Mouse (Mus musculus) intestine, postnatal 0 days (tissue): ENCODE results near the gene Smc3. TPM values are rescaled to one million over a fixed set of nuclear protein-coding genes. Genes with fewer than 3 reads are reported as not detected.
"Not testable (repeated sequence)": the region's sequence is repeated elsewhere in the genome, so short reads cannot be mapped to it uniquely, and the experiment has no call there.

ENCODE experiments used
- ATAC-seq: fragments of 200-750 bp; cut with Nextera tagmentation; 2 replicates; pipeline ENCODE4 v1.8.0; 2017; ENCODE audit warnings: mild to moderate bottlenecking, moderate TSS enrichment, moderate library complexity
- H3K27ac ChIP-seq: fragments of 300-500 bp; sonication (generic); 2 replicates; pipeline ENCODE4 v1.5.1; 2014; ENCODE audit warnings: mild to moderate bottlenecking, low read depth, low read length, moderate library complexity
- H3K27me3 ChIP-seq: fragments of 300-500 bp; sonication (generic); replicated peaks from 2 replicates; pipeline ENCODE4 v1.6.1; 2014; ENCODE audit warnings: low read length, mixed read lengths; ENCODE audit not compliant: control insufficient read depth, insufficient read depth
- H3K36me3 ChIP-seq: fragments of 300-500 bp; sonication (generic); 2 replicates; pipeline ENCODE4 v1.6.1; 2014; ENCODE audit warnings: mild to moderate bottlenecking, moderate library complexity; ENCODE audit not compliant: control insufficient read depth, insufficient read depth
- H3K4me1 ChIP-seq: fragments of 300-500 bp; sonication (generic); replicated peaks from 2 replicates; pipeline ENCODE4 v1.6.1; 2014; ENCODE audit warnings: antibody characterized with exemption, low read length, mixed read lengths; ENCODE audit not compliant: control insufficient read depth, insufficient read depth
- H3K4me2 ChIP-seq: fragments of 300-500 bp; sonication (generic); replicated peaks from 2 replicates; pipeline ENCODE4 v1.6.1; 2014; ENCODE audit warnings: low read depth, mild to moderate bottlenecking, moderate library complexity
- H3K4me3 ChIP-seq: fragments of 300-500 bp; sonication (generic); 2 replicates; pipeline ENCODE4 v1.5.1; 2014; ENCODE audit warnings: low read depth, low read length
- H3K9ac ChIP-seq: fragments of 300-500 bp; sonication (generic); 2 replicates; pipeline ENCODE4 v1.6.1; 2014; ENCODE audit warnings: mild to moderate bottlenecking, low read depth, low read length
- H3K9me3 ChIP-seq: fragments of 300-500 bp; sonication (generic); 2 replicates; pipeline ENCODE4 v1.6.1; 2016; ENCODE audit warnings: mixed run types; ENCODE audit not compliant: control insufficient read depth
- CTCF ChIP-seq: sonication (generic); IDR thresholded peaks from 2 replicates; pipeline ENCODE4 v1.5.1; 2016; ENCODE audit warnings: low read depth, mild to moderate bottlenecking, control low read depth, antibody characterized with exemption, moderate library complexity
- WGBS: fragments of 180-500 bp; shearing (Covaris S2); extraction: QIAGEN DNeasy Blood & Tissue Kit; methylation state at CpG from one replicate; pipeline ENCODE4 v1.1.7; 2014; 5-methylcytosine and 5-hydroxymethylcytosine counted together
- polyA plus RNA-seq: library from polyadenylated mRNA; unstranded; fragments of >200 nt; fragmentation: Nextera tagmentation; extraction: Ambion mirVana; gene quantifications from 2 replicates; pipeline ENCODE4 v1.2.1, GENCODE M21; 2015

The Smc3 gene
- polyA plus RNA-seq, 1 experiment from 2014 or later, result 24.4 TPM

- Histone ChIP-seq H3K4me2 (no peak overlapping the region), H3K9ac (no peak overlapping the region), H3K9me3 (no peaks in the 10 kb centered on the region), H3K36me3 (peaks cover 19% of the 10 kb centered on the region), H3K27ac (no peak overlapping the region), H3K27me3 (no peaks in the 10 kb centered on the region), H3K4me1 (peaks cover 5% of the 10 kb centered on the region; the same call in 1 of the 2 replicates), H3K4me3 (no peak overlapping the region)
- 33% methylated on average over 5 of the region's 5 CpGs for WGBS
- no peak for ATAC-seq
- TF ChIP-seq CTCF, result no peak
Measured at GRCm38 (mm10) chr19:53649802-53650201, 49.6 kb downstream of the Smc3 start.

GRCm38 (mm10) chr19:53650921-53651320 is 50.7 kb downstream of the Smc3 start:
- H3K9ac ChIP-seq, result no peak overlapping the region
- ATAC-seq, result no peak
- H3K4me3 ChIP-seq, result no peak overlapping the region
- peaks cover 5% of the 10 kb centered on the region; the same call in 1 of the 2 replicates for H3K4me1 ChIP-seq
- 71% methylated on average over 7 of the region's 7 CpGs for WGBS
- no peak for TF ChIP-seq CTCF
- no peak overlapping the region for H3K27ac ChIP-seq
- peaks cover 9% of the 10 kb centered on the region for H3K36me3 ChIP-seq
- no peak overlapping the region for H3K4me2 ChIP-seq
- no peaks in the 10 kb centered on the region for H3K9me3 ChIP-seq
- H3K27me3 ChIP-seq, result no peaks in the 10 kb centered on the region

GRCm38 (mm10) chr19:53652267-53652666 is 52.1 kb downstream of the Smc3 start:
- 77% methylated on average over 9 of the region's 9 CpGs for WGBS
- H3K27ac ChIP-seq, result no peak overlapping the region
- ATAC-seq, result no peak
- H3K27me3 ChIP-seq, result no peaks in the 10 kb centered on the region
- H3K9me3 ChIP-seq, result no peaks in the 10 kb centered on the region
- no peak overlapping the region for H3K4me3 ChIP-seq
- H3K36me3 ChIP-seq, result no peaks in the 10 kb centered on the region; the same call in 1 of the 2 replicates
- no peak for TF ChIP-seq CTCF
- H3K4me2 ChIP-seq, result no peak overlapping the region
- H3K9ac ChIP-seq, result no peak overlapping the region
- peaks cover 5% of the 10 kb centered on the region; the same call in 1 of the 2 replicates for H3K4me1 ChIP-seq

- no peaks in the 10 kb centered on the region; the same call in 1 of the 2 replicates for H3K36me3 ChIP-seq
- 62% methylated on average over 20 of the region's 20 CpGs for whole genome bisulfite sequencing
- no peaks in the 10 kb centered on the region for H3K9me3 ChIP-seq
- TF ChIP-seq CTCF, result no peak
- ATAC-seq, result peak; percentile 32; the same call in 1 of the 2 replicates
- no peak overlapping the region for H3K4me3 ChIP-seq
- H3K9ac ChIP-seq, result no peak overlapping the region
- H3K4me2 ChIP-seq, result no peak overlapping the region
- peaks cover 5% of the 10 kb centered on the region; the same call in 1 of the 2 replicates for H3K4me1 ChIP-seq
- no peak overlapping the region for H3K27ac ChIP-seq
- H3K27me3 ChIP-seq, result no peaks in the 10 kb centered on the region
Measured at GRCm38 (mm10) chr19:53653624-53654467, 53.6 kb downstream of the Smc3 start.

GRCm38 (mm10) chr19:53656443-53656842 is 56.2 kb downstream of the Smc3 start:
- H3K27ac ChIP-seq, ATAC-seq, H3K27me3 ChIP-seq, H3K9ac ChIP-seq, H3K9me3 ChIP-seq, H3K4me3 ChIP-seq, H3K4me2 ChIP-seq, H3K36me3 ChIP-seq, H3K4me1 ChIP-seq: not testable (repeated sequence)
- 89% methylated on average over 11 of the region's 11 CpGs for WGBS

GRCm38 (mm10) chr19:53657437-53657836 is 57.2 kb downstream of the Smc3 start:
- no peak for TF ChIP-seq CTCF
- WGBS, result 69% methylated on average over 5 of the region's 5 CpGs
- no peak for ATAC-seq

More at GRCm38 (mm10) chr19:53657437-53657836, 57.2 kb downstream of the Smc3 start:
- no peak overlapping the region for H3K9ac ChIP-seq
- H3K4me2 ChIP-seq, result no peak overlapping the region
- H3K27ac ChIP-seq, result no peak overlapping the region
- no peak overlapping the region for H3K4me3 ChIP-seq
- H3K4me1 ChIP-seq, result no peaks in the 10 kb centered on the region
- H3K9me3 ChIP-seq, result no peaks in the 10 kb centered on the region
- no peaks in the 10 kb centered on the region; the same call in 1 of the 2 replicates for H3K36me3 ChIP-seq
- H3K27me3 ChIP-seq, result no peaks in the 10 kb centered on the region
